Mouse (Mus musculus) heart, embryonic 14.5 days (tissue): Measurements from ENCODE around the gene Nr2c1. TPM values are rescaled to one million over a fixed set of nuclear protein-coding genes. Genes with fewer than 3 reads are reported as not detected.

Experiments
- ATAC-seq: fragments of 200-750 bp; cut with Nextera tagmentation; 2 replicates; pipeline ENCODE4 v1.8.0; 2017; ENCODE audit warnings: low read depth, moderate TSS enrichment; ENCODE audit not compliant: insufficient number of reproducible peaks, insufficient read depth, low FRiP score
- H3K27ac ChIP-seq, 2 experiments: fragments of 200-500 bp in 1 of 2; fragments of 300-500 bp in 1 of 2; sonication (generic) in 1 of 2; replicated peaks in 1 of 2; 2 replicates each; pipeline ENCODE4 v1.5.1; 2012 to 2014; ENCODE audit warnings: low read depth in 2 of 2, low read length in 2 of 2, control low read depth in 1 of 2, mild to moderate bottlenecking in 1 of 2, mixed read lengths in 1 of 2; ENCODE audit not compliant: control insufficient read depth in 1 of 2, insufficient read depth in 1 of 2
- H3K27me3 ChIP-seq: fragments of 300-500 bp; sonication (generic); 2 replicates; pipeline ENCODE4 v1.6.1; 2014; ENCODE audit warnings: mild to moderate bottlenecking, low read length, control low read depth; ENCODE audit not compliant: control insufficient read depth, insufficient read depth
- H3K36me3 ChIP-seq: fragments of 300-500 bp; sonication (generic); 2 replicates; pipeline ENCODE4 v1.6.1; 2014; ENCODE audit warnings: mild to moderate bottlenecking, control low read depth, low read length, mixed read lengths; ENCODE audit not compliant: control insufficient read depth, insufficient read depth
- H3K4me1 ChIP-seq, 2 experiments: fragments of 200-500 bp in 1 of 2; fragments of 300-500 bp in 1 of 2; sonication (generic) in 1 of 2; 2 replicates each; pipeline ENCODE4 v1.6.1; 2012 to 2014; ENCODE audit warnings: low read length in 2 of 2, control low read depth in 1 of 2, mixed read lengths in 1 of 2; ENCODE audit not compliant: control insufficient read depth in 2 of 2, insufficient read depth in 2 of 2
- H3K4me2 ChIP-seq: fragments of 300-500 bp; sonication (generic); 2 replicates; pipeline ENCODE4 v1.6.1; 2014; ENCODE audit warnings: mild to moderate bottlenecking, low read length
- H3K4me3 ChIP-seq, 2 experiments: fragments of 200-500 bp in 1 of 2; fragments of 300-500 bp in 1 of 2; sonication (generic) in 1 of 2; 2 replicates each; pipeline ENCODE4 v1.5.1; 2012 to 2014; ENCODE audit warnings: low read length in 2 of 2, mild to moderate bottlenecking in 2 of 2, control low read depth in 1 of 2, low read depth in 1 of 2, moderate library complexity in 1 of 2; ENCODE audit not compliant: control insufficient read depth in 1 of 2, insufficient read depth in 1 of 2
- H3K9ac ChIP-seq: fragments of 300-500 bp; sonication (generic); 2 replicates; pipeline ENCODE4 v1.6.1; 2014; ENCODE audit warnings: mild to moderate bottlenecking, low read length
- H3K9me3 ChIP-seq: fragments of 300-500 bp; sonication (generic); 2 replicates; pipeline ENCODE4 v1.6.1; 2016; ENCODE audit warnings: low read length, control low read depth; ENCODE audit not compliant: control insufficient read depth
- WGBS: fragments of 180-500 bp; shearing (Covaris S2); extraction: QIAGEN DNeasy Blood & Tissue Kit; methylation state at CpG from one replicate; pipeline ENCODE4 v1.1.7; 2014; 5-methylcytosine and 5-hydroxymethylcytosine counted together
- polyA plus RNA-seq: library from polyadenylated mRNA; unstranded; fragments of >200 nt; fragmentation: Nextera tagmentation; extraction: Ambion mirVana; gene quantifications from 2 replicates; pipeline ENCODE4 v1.2.1, GENCODE M21; 2014

Nr2c1 gene
- 6.9 and 7.3 TPM in 2 replicates for polyA plus RNA-seq

GRCm38 (mm10) chr10:94147756-94148531 lies at the start of gene Nr2c1:
Nr2c1 (plus strand) TSS chr10:94148023.
- Histone ChIP-seq H3K27ac (peak within 1 kb of the TSS; percentile 81 to 91), H3K4me1 (peaks cover 2 to 15% of the 10 kb centered on the region in 2 experiments; a peak in 3 of 4 replicates), H3K27me3 (no peaks in the 10 kb centered on the region), H3K4me2 (peak within 1 kb of the TSS; percentile 64), H3K9ac (peak within 1 kb of the TSS; percentile 94), H3K9me3 (no peaks in the 10 kb centered on the region), H3K36me3 (no peaks in the 10 kb centered on the region), H3K4me3 (peak within 1 kb of the TSS; percentile 89 to 93)
- 0% methylated on average over 64 of the region's 64 CpGs for WGBS
- ATAC-seq: peak; percentile 88

- H3K9ac ChIP-seq: no peak overlapping the region
- H3K9me3 ChIP-seq: no peaks in the 10 kb centered on the region
- no peak overlapping the region for H3K4me3 ChIP-seq
- no peaks in the 10 kb centered on the region for H3K36me3 ChIP-seq
- WGBS: 85% methylated on average over 3 of the region's 3 CpGs
- H3K4me2 ChIP-seq: no peak overlapping the region
- no peaks in the 10 kb centered on the region for H3K27me3 ChIP-seq
- no peak overlapping the region for H3K27ac ChIP-seq
- peaks cover 0 to 2% of the 10 kb centered on the region in 2 experiments; a peak in 2 of 4 replicates for H3K4me1 ChIP-seq
- no peak for ATAC-seq
Observed at GRCm38 (mm10) chr10:94098100-94098499, 49.7 kb upstream of the Nr2c1 start.

- Histone ChIP-seq H3K4me3 (no peak overlapping the region), H3K36me3 (peaks cover 17% of the 10 kb centered on the region; the same call in 1 of the 2 replicates), H3K27ac (no peak overlapping the region), H3K9me3 (no peaks in the 10 kb centered on the region), H3K27me3 (no peaks in the 10 kb centered on the region), H3K4me1 (no peaks in the 10 kb centered on the region), H3K4me2 (no peak overlapping the region), H3K9ac (no peak overlapping the region)
- no peak for ATAC-seq
- WGBS: 88% methylated on average over 10 of the region's 10 CpGs
Observed at GRCm38 (mm10) chr10:94105498-94105897, 42.3 kb upstream of the Nr2c1 start.

GRCm38 (mm10) chr10:94107168-94107567 lies 40.7 kb upstream of the Nr2c1 start:
- Histone ChIP-seq H3K4me3 (no peak overlapping the region), H3K36me3 (peaks cover 17% of the 10 kb centered on the region; the same call in 1 of the 2 replicates), H3K27ac (0 out of 4 replicates have a peak overlapping the region, but pooled peaks of 1 of the 2 experiments have one; percentile 10), H3K4me2 (no peak overlapping the region), H3K4me1 (no peaks in the 10 kb centered on the region), H3K9me3 (no peaks in the 10 kb centered on the region), H3K27me3 (no peaks in the 10 kb centered on the region), H3K9ac (no peak overlapping the region)
- ATAC-seq: no peak
- 44% methylated on average over 4 of the region's 4 CpGs for WGBS

- Histone ChIP-seq H3K4me2 (no peak overlapping the region), H3K4me1 (no peaks in the 10 kb centered on the region), H3K9me3 (no peaks in the 10 kb centered on the region), H3K36me3 (peaks cover 17% of the 10 kb centered on the region; the same call in 1 of the 2 replicates), H3K9ac (no peak overlapping the region), H3K27me3 (no peaks in the 10 kb centered on the region), H3K4me3 (no peak overlapping the region), H3K27ac (no peak overlapping the region; a peak in 1 of 4 replicates)
- 89% methylated on average over 7 of the region's 7 CpGs for WGBS
- no peak for ATAC-seq
Observed at GRCm38 (mm10) chr10:94107607-94108006, 40.2 kb upstream of the Nr2c1 start.

- Histone ChIP-seq H3K27ac (no peak overlapping the region), H3K4me2 (no peak overlapping the region), H3K9ac (no peak overlapping the region), H3K4me1 (no peaks in the 10 kb centered on the region), H3K4me3 (no peak overlapping the region), H3K9me3 (no peaks in the 10 kb centered on the region), H3K27me3 (no peaks in the 10 kb centered on the region), H3K36me3 (peaks cover 16% of the 10 kb centered on the region; the same call in 1 of the 2 replicates)
- no peak for ATAC-seq
- 86% methylated on average over 6 of the region's 6 CpGs for WGBS
Observed at GRCm38 (mm10) chr10:94108791-94109190, 39.0 kb upstream of the Nr2c1 start.

GRCm38 (mm10) chr10:94110834-94111754 lies 36.7 kb upstream of the Nr2c1 start:
- no peak for ATAC-seq
- WGBS: 81% methylated on average over 9 of the region's 9 CpGs
- Histone ChIP-seq H3K27ac (no peak overlapping the region), H3K4me3 (no peak overlapping the region), H3K27me3 (no peaks in the 10 kb centered on the region), H3K4me2 (no peak overlapping the region), H3K9ac (no peak overlapping the region), H3K4me1 (peaks cover 7 to 11% of the 10 kb centered on the region in 2 experiments), H3K9me3 (no peaks in the 10 kb centered on the region), H3K36me3 (peaks cover 5% of the 10 kb centered on the region; the same call in 1 of the 2 replicates)
